ENCODE assay signal across 9 mouse cellular contexts in genomic region chr15:78916052-78916826, GRCm38 (mm10). TPM values are rescaled to one million over a fixed set of nuclear protein-coding genes. Genes with fewer than 3 reads are reported as not detected.
DNase-seq lines count a peak whose midpoint lies in the region; ATAC-seq and TF ChIP-seq lines count a peak whose summit lies in the region.
"Had no signal": no experiment of that assay in that cellular context is flagged by ENCODE, and none has a peak within 500 bp of the region (broad histone marks: within the 10 kb centered on the region; RNA-seq: fewer than 3 reads in every experiment).

No protein-coding gene starts in this region.

- peak overlapping the region; percentile 74; the same call in 1 of the 2 replicates for H3K4me3 ChIP-seq in heart, embryonic 15.5 days
- peak overlapping the region; percentile 98 for H3K4me3 ChIP-seq in G1E (ENCODE audit: low read depth, low read length)
- peak overlapping the region; percentile 74 for H3K4me3 ChIP-seq in embryonic facial prominence, embryonic 14.5 days (ENCODE audit: low read depth, low read length)
- peak overlapping the region; percentile 75 for H3K4me3 ChIP-seq in limb, embryonic 15.5 days

- H3K4me1 ChIP-seq in heart, embryonic 15.5 days (replicated peaks): peaks cover 35% of the 10 kb centered on the region
- peaks cover 79% of the 10 kb centered on the region for H3K4me1 ChIP-seq in G1E (ENCODE audit: insufficient read depth, low read depth, low read length)
- H3K4me1 ChIP-seq in embryonic facial prominence, embryonic 14.5 days (ENCODE audit: control insufficient read depth, insufficient read depth, low read length): peaks cover 23% of the 10 kb centered on the region
- peaks cover 35% of the 10 kb centered on the region for H3K4me1 ChIP-seq in limb, embryonic 15.5 days

- H3K9ac ChIP-seq in heart, embryonic 15.5 days: no peak overlapping the region
- peak overlapping the region; percentile 83 for H3K9ac ChIP-seq in embryonic facial prominence, embryonic 14.5 days (ENCODE audit: low read depth, low read length)
- H3K9ac ChIP-seq in limb, embryonic 15.5 days: no peak overlapping the region

- H3K9me3 ChIP-seq in heart, embryonic 15.5 days (replicated peaks): no peaks in the 10 kb centered on the region
- peaks cover under 1% of the 10 kb centered on the region; the same call in 1 of the 2 replicates for H3K9me3 ChIP-seq in G1E (replicated peaks)
- H3K9me3 ChIP-seq in embryonic facial prominence, embryonic 14.5 days (ENCODE audit: control insufficient read depth, low read length): no peaks in the 10 kb centered on the region
- H3K9me3 ChIP-seq in limb, embryonic 15.5 days: no peaks in the 10 kb centered on the region

- H3K27me3 ChIP-seq in heart, embryonic 15.5 days: no peaks in the 10 kb centered on the region
- no peaks in the 10 kb centered on the region for H3K27me3 ChIP-seq in G1E (ENCODE audit: insufficient read depth, low read length)
- no peaks in the 10 kb centered on the region for H3K27me3 ChIP-seq in embryonic facial prominence, embryonic 14.5 days (replicated peaks; ENCODE audit: control insufficient read depth, insufficient read depth, low read length)
- no peaks in the 10 kb centered on the region for H3K27me3 ChIP-seq in limb, embryonic 15.5 days

- H3K4me2 ChIP-seq in heart, embryonic 15.5 days: peak overlapping the region; percentile 100
- H3K4me2 ChIP-seq in embryonic facial prominence, embryonic 14.5 days (ENCODE audit: low read depth, low read length): peak overlapping the region; percentile 96
- H3K4me2 ChIP-seq in limb, embryonic 15.5 days: peak overlapping the region; percentile 98

- intact Hi-C loops in heart, postnatal 10 days (cut with DNase I): loop anchor here (10.0 kb wide), 1 partner anchor 229 kb away; the partner anchor contains the start of genes 1700088E04Rik and Polr2f

- WGBS in heart, embryonic 15.5 days: 71% methylated on average over 12 of the region's 12 CpGs
- 53% methylated on average over 12 of the region's 12 CpGs for WGBS in embryonic facial prominence, embryonic 14.5 days
- 49% methylated on average over 12 of the region's 12 CpGs for WGBS in limb, embryonic 15.5 days

- no peak for TF ChIP-seq CTCF in G1E (IDR thresholded peaks at IDR 0.05; ENCODE audit: low read depth, low read length)

- no peak overlapping the region for H3K27ac ChIP-seq in heart, embryonic 15.5 days
- peak overlapping the region; percentile 67 for H3K27ac ChIP-seq in embryonic facial prominence, embryonic 14.5 days (replicated peaks; ENCODE audit: low read depth, low read length)
- H3K27ac ChIP-seq in limb, embryonic 15.5 days: peak overlapping the region; percentile 50

- DNase-seq in heart, postnatal 10 days: no peak
- DNase-seq in G1E (ENCODE audit: low spot score) (no peak), adipocyte (ENCODE audit: low spot score) (no peak)
- DNase-seq in embryonic facial prominence, embryonic 14.5 days (ENCODE audit: low spot score): peak; percentile 75
- no peak for DNase-seq in adrenal gland, postnatal 10 days
- DNase-seq in gastrocnemius, postnatal 25 days: no peak

- ATAC-seq in heart, embryonic 15.5 days (replicated peaks; ENCODE audit: insufficient number of reproducible peaks, insufficient read depth, low FRiP score, low read depth): no peak
- ATAC-seq in G1E (ENCODE audit: extremely low read depth, insufficient number of reproducible peaks, low FRiP score, poor library complexity, severe bottlenecking): no peak
- ATAC-seq in embryonic facial prominence, embryonic 14.5 days (ENCODE audit: low read depth): no peak
- ATAC-seq in limb, embryonic 15.5 days (ENCODE audit: insufficient number of reproducible peaks, low FRiP score, low TSS enrichment, low read depth): no peak

- H3K36me3 ChIP-seq in heart, embryonic 15.5 days: peaks cover 11% of the 10 kb centered on the region; the same call in 1 of the 2 replicates
- peaks cover 81% of the 10 kb centered on the region for H3K36me3 ChIP-seq in G1E (replicated peaks)
- peaks cover 24% of the 10 kb centered on the region; the same call in 1 of the 2 replicates for H3K36me3 ChIP-seq in embryonic facial prominence, embryonic 14.5 days (ENCODE audit: control insufficient read depth, insufficient read depth, low read length)
- peaks cover 41% of the 10 kb centered on the region for H3K36me3 ChIP-seq in limb, embryonic 15.5 days

RNA-seq across cellular contexts. Expression of gene Pdxp, which starts 2.5 kb away (rescaled TPM):
- 16.2 and 20.4 TPM in 2 replicates for polyA plus RNA-seq in heart, embryonic 15.5 days (2015; fragmentation: Nextera tagmentation; extraction: Ambion mirVana)
- total RNA-seq in heart, postnatal 10 days (2021): 1 to 10 TPM; 2.8 to 3.2 TPM
- total RNA-seq in G1E (2014; fragmentation: Nextera tagmentation): 26.6 and 31.4 TPM in 2 replicates
- total RNA-seq in G1E (2017): 13.9 and 18.1 TPM in 2 replicates
- 39.7 and 40.6 TPM in 2 replicates for polyA plus RNA-seq in G1E (2012)
- polyA plus RNA-seq in embryonic facial prominence, embryonic 14.5 days (2014; fragmentation: Nextera tagmentation; extraction: Ambion mirVana): 19.6 and 21.0 TPM in 2 replicates
- 13.0 and 15.0 TPM in 2 replicates for polyA plus RNA-seq in limb, embryonic 15.5 days (2015; fragmentation: Nextera tagmentation; extraction: Ambion mirVana)
- 1 to 10 TPM; 5.2 to 6.1 TPM for total RNA-seq in adrenal gland, postnatal 10 days (2021)
- total RNA-seq in gastrocnemius, postnatal 25 days (2021): 1 to 10 TPM; 2.3 TPM

RNA-seq across cellular contexts. Expression of gene Lgals1, which starts 10.3 kb away (rescaled TPM):
- 806 and 862 TPM in 2 replicates for polyA plus RNA-seq in heart, embryonic 15.5 days (2015; fragmentation: Nextera tagmentation; extraction: Ambion mirVana)
- 100 to 1,000 TPM; 372 to 385 TPM for total RNA-seq in heart, postnatal 10 days (2021)
- total RNA-seq in G1E (2014; fragmentation: Nextera tagmentation) (558 and 607 TPM in 2 replicates), G1E (2017) (3,673 and 4,536 TPM in 2 replicates)
- 1,469 and 2,086 TPM in 2 replicates for polyA plus RNA-seq in G1E (2012)
- polyA plus RNA-seq in embryonic facial prominence, embryonic 14.5 days (2014; fragmentation: Nextera tagmentation; extraction: Ambion mirVana): 2,628 and 2,877 TPM in 2 replicates
- polyA plus RNA-seq in limb, embryonic 15.5 days (2015; fragmentation: Nextera tagmentation; extraction: Ambion mirVana): 2,795 and 2,816 TPM in 2 replicates
- 100 to 1,000 TPM; 601 to 606 TPM for total RNA-seq in adrenal gland, postnatal 10 days (2021)
- total RNA-seq in gastrocnemius, postnatal 25 days (2021): 100 to 1,000 TPM; 224 to 270 TPM

RNA-seq across cellular contexts. Expression of gene Sh3bp1, which starts 16.7 kb away (rescaled TPM):
- 15.1 and 24.5 TPM in 2 replicates for polyA plus RNA-seq in heart, embryonic 15.5 days (2015; fragmentation: Nextera tagmentation; extraction: Ambion mirVana)
- 1 to 10 TPM; 6.3 to 8.2 TPM for total RNA-seq in heart, postnatal 10 days (2021)
- 207 and 231 TPM in 2 replicates for total RNA-seq in G1E (2014; fragmentation: Nextera tagmentation)
- 32.7 and 34.1 TPM in 2 replicates for total RNA-seq in G1E (2017)
- 1,400 and 1,821 TPM in 2 replicates for polyA plus RNA-seq in G1E (2012)
- 40.8 and 44.1 TPM in 2 replicates for polyA plus RNA-seq in embryonic facial prominence, embryonic 14.5 days (2014; fragmentation: Nextera tagmentation; extraction: Ambion mirVana)
- polyA plus RNA-seq in limb, embryonic 15.5 days (2015; fragmentation: Nextera tagmentation; extraction: Ambion mirVana): 55.2 and 61.1 TPM in 2 replicates
- total RNA-seq in adrenal gland, postnatal 10 days (2021): 10 to 100 TPM; 11.7 to 17.1 TPM
- 1 to 10 TPM; 2.6 to 3.1 TPM for total RNA-seq in gastrocnemius, postnatal 25 days (2021)

RNA-seq across cellular contexts. Expression of gene Gm49510, which starts 16.8 kb away (rescaled TPM):
- 0.53 TPM in 1 of 2 replicates, not detected in the other for polyA plus RNA-seq in heart, embryonic 15.5 days (2015; fragmentation: Nextera tagmentation; extraction: Ambion mirVana)
- not detected for total RNA-seq in heart, postnatal 10 days (2021)
- total RNA-seq in G1E (2014; fragmentation: Nextera tagmentation): not detected in 2 replicates
- 1.3 and 1.4 TPM in 2 replicates for total RNA-seq in G1E (2017)
- 6.3 and 8.2 TPM in 2 replicates for polyA plus RNA-seq in G1E (2012)
- 0.58 and 0.98 TPM in 2 replicates for polyA plus RNA-seq in embryonic facial prominence, embryonic 14.5 days (2014; fragmentation: Nextera tagmentation; extraction: Ambion mirVana)
- polyA plus RNA-seq in limb, embryonic 15.5 days (2015; fragmentation: Nextera tagmentation; extraction: Ambion mirVana): 0.50 and 0.65 TPM in 2 replicates
- not detected for total RNA-seq in adrenal gland, postnatal 10 days (2021)
- total RNA-seq in gastrocnemius, postnatal 25 days (2021): under 1 TPM in 1 of 2 experiments, not detected in 1; 0.11 TPM
- polyA plus RNA-seq: gonadal fat pad, adult 2 months had no signal

RNA-seq across cellular contexts. Expression of gene Nol12, which starts 18.5 kb away (rescaled TPM):
- polyA plus RNA-seq in heart, embryonic 15.5 days (2015; fragmentation: Nextera tagmentation; extraction: Ambion mirVana): 29.9 and 30.3 TPM in 2 replicates
- total RNA-seq in heart, postnatal 10 days (2021): 10 to 100 TPM; 17.8 to 18.9 TPM
- total RNA-seq in G1E (2014; fragmentation: Nextera tagmentation) (13.2 and 25.6 TPM in 2 replicates), G1E (2017) (20.1 and 24.2 TPM in 2 replicates)
- 15.9 and 16.7 TPM in 2 replicates for polyA plus RNA-seq in G1E (2012)
- 51.1 and 54.3 TPM in 2 replicates for polyA plus RNA-seq in embryonic facial prominence, embryonic 14.5 days (2014; fragmentation: Nextera tagmentation; extraction: Ambion mirVana)
- 53.2 and 55.2 TPM in 2 replicates for polyA plus RNA-seq in limb, embryonic 15.5 days (2015; fragmentation: Nextera tagmentation; extraction: Ambion mirVana)
- total RNA-seq in adrenal gland, postnatal 10 days (2021): 10 to 100 TPM; 34.4 to 35.2 TPM
- total RNA-seq in gastrocnemius, postnatal 25 days (2021): 10 to 100 TPM; 22.2 to 23.1 TPM
